Mouse (Mus musculus) mature B cell (primary cell): ENCODE measurements around the gene Nhlh1.

Experiments used
- in situ Hi-C: fragments of 300-500 bp; cut with MboI; formaldehyde crosslinking; loops from 2 replicates; pipeline ENCODE4 v1.14.3; 2019

Nhlh1 gene

GRCm38 (mm10) chr1:172016660-172017516, 40.5 kb downstream of the Nhlh1 start:
- in situ Hi-C loops = no loop called here

- in situ Hi-C loops = no loop called here
Measured at GRCm38 (mm10) chr1:172016031-172016430, 41.3 kb downstream of the Nhlh1 start.

GRCm38 (mm10) chr1:172015312-172015939, 41.9 kb downstream of the Nhlh1 start:
- in situ Hi-C loops = no loop called here

GRCm38 (mm10) chr1:172014771-172015170, 42.6 kb downstream of the Nhlh1 start:
- in situ Hi-C loops = no loop called here

GRCm38 (mm10) chr1:172012030-172012429, 45.3 kb downstream of the Nhlh1 start:
- in situ Hi-C loops = no loop called here

GRCm38 (mm10) chr1:172010042-172010824, 47.1 kb downstream of the Nhlh1 start:
- in situ Hi-C loops = no loop called here

- in situ Hi-C loops = no loop called here
Measured at GRCm38 (mm10) chr1:172009406-172009805, 48.0 kb downstream of the Nhlh1 start.

GRCm38 (mm10) chr1:172008351-172008750, 49.0 kb downstream of the Nhlh1 start:
- in situ Hi-C loops = no loop called here

- in situ Hi-C loops = no loop called here
Measured at GRCm38 (mm10) chr1:172007761-172008160, 49.6 kb downstream of the Nhlh1 start.
